12 mouse cellular contexts compared by ENCODE assay signal in genomic region chr5:142724265-142724664, GRCm38 (mm10). TPM values are rescaled to one million over a fixed set of nuclear protein-coding genes. Genes with fewer than 3 reads are reported as not detected.
"Had no signal": no experiment of that assay in that cellular context is flagged by ENCODE, and none has a peak within 500 bp of the region (broad histone marks: within the 10 kb centered on the region; RNA-seq: fewer than 3 reads in every experiment).

No protein-coding gene starts in this region.

- H3K9me3 ChIP-seq: limb, embryonic 13.5 days; liver, embryonic 15.5 days; midbrain, embryonic 12.5 days; stomach, embryonic 15.5 days had no signal

- H3K9ac ChIP-seq: limb, embryonic 13.5 days; liver, embryonic 15.5 days; lung, embryonic 14.5 days; midbrain, embryonic 12.5 days; stomach, embryonic 15.5 days had no signal

- H3K4me3 ChIP-seq: limb, embryonic 13.5 days; liver, embryonic 15.5 days; midbrain, embryonic 12.5 days; stomach, embryonic 15.5 days had no signal

- H3K4me2 ChIP-seq: midbrain, embryonic 12.5 days had no signal

- DNase-seq: kidney, adult 11 months; layer of hippocampus, adult 9-11 months; layer of hippocampus, postnatal 36 days; thymus, postnatal 4 days had no signal

- H3K27ac ChIP-seq: kidney, postnatal 0 days; limb, embryonic 13.5 days; liver, embryonic 15.5 days; midbrain, embryonic 12.5 days; stomach, embryonic 15.5 days had no signal

- H3K27me3 ChIP-seq: limb, embryonic 13.5 days; liver, embryonic 15.5 days; midbrain, embryonic 12.5 days; stomach, embryonic 15.5 days had no signal

- H3K4me1 ChIP-seq: liver, embryonic 15.5 days; midbrain, embryonic 12.5 days had no signal

RNA-seq across cellular contexts. Expression of gene Slc29a4, which starts 32.0 kb away (rescaled TPM):
- total RNA-seq: liver, adult 2 months; megakaryocyte, adult 5-6 weeks had no signal
